Mouse (Mus musculus): Measurements from ENCODE around the gene Crybg2. TPM values are rescaled to one million over a fixed set of nuclear protein-coding genes. Genes with fewer than 3 reads are reported as not detected.

Crybg2 gene
- 1 to 10 TPM; 5.8 to 8.5 TPM for total RNA-seq (2021)

- intact Hi-C loops (cut with DNase I): no loop called here
- DNase-seq: no peak
These were observed at the start of gene Crybg2 for GRCm38 (mm10) chr4:134060135-134060865. Crybg2 (plus strand) TSS chr4:134060815.

- DNase-seq: no peak
- intact Hi-C loops (cut with DNase I): no loop called here
These were observed 48.9 kb upstream of the Crybg2 start for GRCm38 (mm10) chr4:134011450-134012414.

GRCm38 (mm10) chr4:134012858-134013528 is 47.6 kb upstream of the Crybg2 start:
- intact Hi-C loops (cut with DNase I): no loop called here
- DNase-seq: no peak

GRCm38 (mm10) chr4:134016208-134016607 is 44.4 kb upstream of the Crybg2 start:
- DNase-seq: no peak
- intact Hi-C loops (cut with DNase I): no loop called here

- intact Hi-C loops (cut with DNase I): no loop called here
- no peak for DNase-seq
These were observed 43.8 kb upstream of the Crybg2 start for GRCm38 (mm10) chr4:134016767-134017166.

- intact Hi-C loops (cut with DNase I): no loop called here
- DNase-seq: no peak
These were observed 43.3 kb upstream of the Crybg2 start for GRCm38 (mm10) chr4:134017201-134017865.

GRCm38 (mm10) chr4:134018038-134018778 is 42.4 kb upstream of the Crybg2 start:
- intact Hi-C loops (cut with DNase I): no loop called here
- DNase-seq: no peak

- intact Hi-C loops (cut with DNase I): no loop called here
- DNase-seq: no peak
These were observed 41.9 kb upstream of the Crybg2 start, which contains the start of gene Lin28a for GRCm38 (mm10) chr4:134018779-134019145. Lin28a (minus strand) TSS chr4:134018841.

GRCm38 (mm10) chr4:134019210-134019609 is 41.4 kb upstream of the Crybg2 start:
- intact Hi-C loops (cut with DNase I): no loop called here
- DNase-seq: peak; percentile 12

GRCm38 (mm10) chr4:134019641-134020351 is 40.8 kb upstream of the Crybg2 start:
- intact Hi-C loops (cut with DNase I): no loop called here
- DNase-seq: peak; percentile 70

GRCm38 (mm10) chr4:134020621-134021020 is 40.0 kb upstream of the Crybg2 start:
- peak; percentile 42 for DNase-seq
- intact Hi-C loops (cut with DNase I): no loop called here

GRCm38 (mm10) chr4:134025802-134026201 is 34.8 kb upstream of the Crybg2 start:
- intact Hi-C loops (cut with DNase I): no loop called here
- no peak for DNase-seq

- intact Hi-C loops (cut with DNase I): no loop called here
These were observed 24.7 kb upstream of the Crybg2 start for GRCm38 (mm10) chr4:134035953-134036352.

GRCm38 (mm10) chr4:134041317-134042123 is 19.1 kb upstream of the Crybg2 start:
- intact Hi-C loops (cut with DNase I): no loop called here
- DNase-seq: peak; percentile 55

More at GRCm38 (mm10) chr4:134035953-134036352, 24.7 kb upstream of the Crybg2 start:
- peak; percentile 82 for DNase-seq

- DNase-seq: no peak
- intact Hi-C loops (cut with DNase I): no loop called here
These were observed 17.6 kb upstream of the Crybg2 start for GRCm38 (mm10) chr4:134043041-134043440.

- intact Hi-C loops (cut with DNase I): no loop called here
- no peak for DNase-seq
These were observed 13.0 kb upstream of the Crybg2 start for GRCm38 (mm10) chr4:134047648-134048047.

- DNase-seq: no peak
These were observed 8.7 kb upstream of the Crybg2 start for GRCm38 (mm10) chr4:134051912-134052311.

GRCm38 (mm10) chr4:134052560-134052959 is 8.1 kb upstream of the Crybg2 start:
- peak; percentile 92 for DNase-seq
- intact Hi-C loops (cut with DNase I): no loop called here

More at GRCm38 (mm10) chr4:134051912-134052311, 8.7 kb upstream of the Crybg2 start:
- intact Hi-C loops (cut with DNase I): no loop called here

Measured in left cerebral cortex, postnatal 4 days (tissue).